Mouse (Mus musculus) monocyte, adult 2 months (primary cell): Measurements from ENCODE around the gene Tgm7.
"Not testable (repeated sequence)": the region's sequence is repeated elsewhere in the genome, so short reads cannot be mapped to it uniquely, and the experiment has no call there.

Experiments used
- DNase-seq, 2 experiments: peaks; one replicate each; pipeline ENCODE4 v3.0.0; 2022; ENCODE audit warnings: low spot score in 2 of 2, low read depth in 1 of 2

Tgm7 gene

DNA sequence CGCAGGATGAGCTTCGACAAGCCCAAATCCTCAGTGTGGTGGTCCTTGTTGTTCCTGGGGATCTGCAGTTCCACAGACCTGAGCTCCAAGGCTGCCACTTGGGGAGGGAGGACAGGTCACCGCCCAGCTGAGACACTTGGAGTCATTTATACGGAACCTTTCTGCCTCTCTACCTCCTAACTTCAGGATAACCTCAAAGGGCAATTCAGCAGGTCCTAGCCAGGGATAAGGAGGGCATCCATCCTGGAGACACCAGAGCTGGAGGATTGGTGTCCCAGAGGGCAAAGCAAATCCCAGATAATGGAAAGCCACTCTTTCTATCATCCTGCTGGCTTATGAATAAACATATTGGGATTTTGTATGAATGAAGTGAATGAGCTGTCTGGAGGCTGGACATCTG, at the start of gene Tgm7:
TSS of gene Tgm7 (minus strand) at position 101 of the 400 bp plus-strand sequence.
- DNase-seq, result no peak

DNA sequence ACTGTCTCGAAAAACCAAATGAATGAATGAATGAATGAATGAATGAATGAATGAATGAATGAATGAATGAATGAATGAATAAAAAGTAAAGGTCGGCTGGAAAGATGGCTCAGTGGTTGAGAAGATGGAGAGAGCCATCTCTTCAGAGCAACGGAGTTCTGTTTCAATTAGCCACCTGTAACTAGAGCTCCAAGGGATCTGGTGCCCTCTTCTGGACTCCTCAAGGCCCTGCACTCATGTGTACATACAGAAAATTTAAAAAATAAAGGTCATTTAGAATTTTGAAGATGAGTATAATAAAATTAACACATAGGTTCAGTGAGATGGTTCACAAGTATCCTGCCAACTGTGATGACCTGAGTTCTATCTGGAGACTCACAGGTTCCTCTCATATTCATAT, 43.5 kb upstream of the Tgm7 start:
- no peak for DNase-seq

DNA sequence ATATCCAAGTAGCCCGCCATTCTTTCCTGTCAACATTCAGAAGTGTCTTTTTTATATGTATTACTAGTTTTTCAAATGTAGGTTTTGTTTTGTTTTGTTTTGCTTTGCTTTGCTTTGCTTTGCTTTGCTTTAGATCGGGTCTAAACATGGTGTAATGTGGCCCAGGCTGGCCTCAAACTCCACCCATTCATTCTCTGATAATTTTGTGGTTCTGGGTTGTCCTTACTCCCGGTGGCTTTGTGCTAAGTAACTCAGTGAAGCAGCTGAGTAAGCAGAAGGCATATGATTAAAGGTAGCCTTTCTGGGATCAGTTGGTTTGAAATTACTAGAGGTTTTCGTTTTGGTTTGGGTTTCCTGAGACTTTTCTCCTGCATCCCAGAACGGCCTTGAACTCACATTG, 40.1 kb upstream of the Tgm7 start:
- no peak for DNase-seq

DNA sequence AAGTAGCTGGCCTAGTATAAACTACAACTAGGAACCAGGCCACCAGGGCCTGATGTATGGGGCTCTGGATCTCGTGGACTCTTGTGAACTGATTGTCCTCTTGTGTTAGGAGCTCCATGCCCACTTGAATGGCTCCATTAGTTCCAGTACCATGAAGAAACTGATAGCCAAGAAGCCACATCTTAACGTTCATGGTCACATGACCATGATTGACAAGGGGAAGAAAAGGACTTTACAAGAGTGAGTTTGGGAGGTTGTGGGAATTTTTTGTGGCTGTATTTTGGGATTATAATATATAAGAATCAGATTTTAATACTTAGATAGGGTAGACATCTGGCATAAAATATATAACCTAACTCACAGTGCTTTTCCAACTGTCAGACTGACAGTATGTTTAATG, 32.8 kb upstream of the Tgm7 start:
- no peak for DNase-seq

DNA sequence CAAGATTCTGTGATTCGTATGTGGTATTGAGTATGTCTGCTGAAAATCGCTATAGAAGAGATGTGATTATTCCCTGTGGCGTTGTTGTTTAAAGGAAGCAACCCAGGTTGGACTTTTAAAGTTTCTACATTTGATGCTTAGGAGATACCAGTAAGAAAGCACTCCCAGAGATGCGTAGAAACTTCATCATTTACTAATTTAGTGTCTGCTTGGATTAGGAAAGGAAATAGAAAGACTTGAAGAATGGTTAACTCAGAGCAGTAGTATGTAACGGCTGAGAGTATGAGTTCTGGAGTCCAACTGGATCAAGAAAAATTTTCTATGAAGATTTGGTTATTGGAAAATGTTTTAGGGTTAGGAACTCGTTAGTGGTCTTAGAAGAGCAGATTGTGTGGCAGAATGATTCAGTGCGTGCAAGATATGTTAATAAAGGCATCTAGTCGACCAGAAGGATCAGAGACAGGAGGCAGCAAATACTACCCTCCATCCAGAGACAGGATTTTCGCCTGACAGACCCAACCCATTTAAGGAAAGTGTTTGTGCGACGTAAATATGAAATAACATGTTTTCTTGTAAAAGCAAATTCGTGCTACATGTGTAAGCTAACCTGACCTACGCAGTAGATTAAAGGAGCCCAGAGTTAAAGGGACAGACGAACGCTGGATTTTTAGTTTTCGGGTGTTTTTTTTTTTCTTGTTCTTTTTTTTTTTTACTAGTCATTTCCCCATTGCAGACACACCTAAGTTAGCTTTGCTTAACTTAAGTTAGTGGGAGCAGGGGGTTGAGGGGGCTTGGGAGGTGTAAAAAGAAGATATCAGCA, 31.8 kb upstream of the Tgm7 start:
- no peak for DNase-seq

DNA sequence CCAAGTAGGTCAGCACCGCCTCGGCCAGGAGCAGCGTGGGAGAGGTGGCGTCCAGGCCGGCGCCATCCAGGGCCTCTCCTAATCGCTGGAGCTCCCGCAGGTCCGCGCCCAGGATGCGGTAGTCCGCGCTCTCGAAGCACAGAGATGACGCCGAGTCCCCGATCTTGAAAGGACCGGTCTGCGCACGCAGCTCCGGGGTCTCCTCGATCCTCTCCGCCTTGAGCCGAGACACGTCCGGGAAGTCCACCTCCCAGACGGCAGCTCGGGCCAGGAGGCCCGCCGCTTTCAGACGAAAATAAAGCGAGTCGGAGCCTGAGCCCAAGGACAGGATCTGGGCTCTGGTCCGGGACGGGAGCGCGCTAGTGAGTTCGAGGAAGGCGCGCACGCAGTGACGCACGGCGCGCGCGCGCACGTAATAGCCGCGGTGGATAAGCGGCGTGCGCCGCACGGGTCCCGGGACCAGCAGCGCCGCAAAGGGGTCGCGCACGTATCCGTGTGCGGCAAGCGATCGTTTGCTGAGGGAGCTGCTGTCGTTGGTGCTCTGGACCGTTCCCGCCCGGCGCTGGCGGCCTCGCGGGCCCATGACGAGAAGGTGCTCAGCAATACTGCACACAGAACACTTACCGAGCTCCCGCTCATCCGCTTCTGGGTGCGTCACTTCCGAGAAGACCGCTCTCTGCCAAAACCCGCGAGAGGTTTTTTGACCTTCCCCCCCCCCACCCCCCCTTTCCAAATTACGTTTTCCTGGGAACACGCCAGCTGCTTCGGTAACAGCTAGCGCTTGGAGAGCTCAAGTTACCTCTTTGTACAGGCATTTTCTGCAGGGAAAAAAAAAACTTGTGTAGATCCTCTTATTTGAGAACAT, 30.7 kb upstream of the Tgm7 start, which contains the start of the genes Adal and Lcmt2:
TSS of gene Adal (plus strand) at position 411 of the 865 bp plus-strand sequence.
TSS of gene Lcmt2 (minus strand) at position 636 of the 865 bp plus-strand sequence.
- peak; percentile 47 to 77 for DNase-seq

DNA sequence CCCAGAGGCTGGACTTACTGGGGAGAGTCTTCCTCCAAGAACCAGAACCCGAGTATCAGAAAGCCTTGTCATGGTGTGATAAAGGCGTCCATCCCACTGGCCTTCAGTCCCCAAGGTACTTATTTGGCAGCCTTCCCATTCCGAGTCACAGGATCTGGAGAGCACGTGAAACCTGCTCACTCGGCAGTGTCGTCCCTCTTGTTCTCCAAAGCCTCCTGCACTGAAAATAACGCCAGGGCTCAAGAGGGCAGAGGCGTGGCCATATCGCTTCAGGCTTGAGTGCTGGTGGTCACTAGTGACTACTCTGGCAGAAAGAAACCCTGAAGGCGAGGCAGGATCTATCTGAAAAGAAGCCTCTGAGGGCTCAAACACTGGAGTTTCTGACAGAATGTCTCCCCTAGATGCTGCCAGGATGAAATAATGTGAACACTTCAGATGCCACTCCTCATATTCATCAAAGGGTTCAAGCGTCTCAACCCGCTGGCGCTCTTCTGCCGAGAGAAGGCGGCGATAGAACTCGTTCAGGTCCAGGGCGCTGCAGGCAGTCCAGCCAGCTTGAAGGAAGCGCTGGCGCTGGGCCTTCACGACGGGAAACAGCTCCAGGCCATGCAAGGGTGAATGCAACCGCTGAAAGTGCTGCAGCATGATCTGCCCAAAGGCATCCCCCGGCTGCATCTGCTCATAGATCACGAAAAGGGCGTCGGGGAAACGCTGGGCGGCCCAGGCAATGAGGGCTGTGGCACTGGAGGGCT, 29.8 kb upstream of the Tgm7 start:
- no peak for DNase-seq

DNA sequence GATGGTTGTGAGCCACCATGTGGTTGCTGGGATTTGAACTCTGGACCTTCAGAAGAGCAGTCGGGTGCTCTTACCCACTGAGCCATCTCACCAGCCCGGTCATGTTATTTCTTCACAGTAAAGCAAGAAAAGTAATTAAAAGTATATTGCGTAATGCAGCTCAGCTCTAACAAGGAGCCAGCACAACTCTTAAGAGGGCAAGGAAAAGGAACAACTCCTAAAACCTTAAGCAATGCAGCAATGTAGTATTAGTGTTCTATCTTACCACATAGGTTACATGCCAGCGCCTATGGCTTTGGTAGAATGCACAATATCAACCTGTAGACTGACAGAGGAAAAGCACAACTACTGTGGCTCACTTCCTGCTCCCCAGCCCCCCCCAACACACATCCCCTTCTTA, 27.8 kb upstream of the Tgm7 start:
- no peak for DNase-seq

DNA sequence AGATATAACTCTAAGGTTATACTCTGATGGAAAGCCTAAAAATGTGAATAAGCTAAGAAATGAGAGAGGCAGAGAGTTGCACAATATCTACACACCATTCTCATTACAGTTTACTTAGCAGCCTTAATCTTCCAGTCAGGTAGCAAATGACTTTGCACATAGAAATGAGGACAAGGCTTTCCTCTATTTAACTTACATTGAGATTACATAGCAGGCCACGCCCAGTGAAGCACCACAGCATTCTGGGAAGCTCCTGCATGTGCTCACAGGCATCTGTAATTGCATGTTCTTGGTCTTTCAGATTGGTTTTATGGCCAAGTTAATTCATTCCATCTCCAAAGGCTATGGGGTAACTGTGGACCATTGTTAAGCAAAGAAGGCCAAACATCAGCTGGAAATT, 23.2 kb upstream of the Tgm7 start:
- DNase-seq, result no peak

DNA sequence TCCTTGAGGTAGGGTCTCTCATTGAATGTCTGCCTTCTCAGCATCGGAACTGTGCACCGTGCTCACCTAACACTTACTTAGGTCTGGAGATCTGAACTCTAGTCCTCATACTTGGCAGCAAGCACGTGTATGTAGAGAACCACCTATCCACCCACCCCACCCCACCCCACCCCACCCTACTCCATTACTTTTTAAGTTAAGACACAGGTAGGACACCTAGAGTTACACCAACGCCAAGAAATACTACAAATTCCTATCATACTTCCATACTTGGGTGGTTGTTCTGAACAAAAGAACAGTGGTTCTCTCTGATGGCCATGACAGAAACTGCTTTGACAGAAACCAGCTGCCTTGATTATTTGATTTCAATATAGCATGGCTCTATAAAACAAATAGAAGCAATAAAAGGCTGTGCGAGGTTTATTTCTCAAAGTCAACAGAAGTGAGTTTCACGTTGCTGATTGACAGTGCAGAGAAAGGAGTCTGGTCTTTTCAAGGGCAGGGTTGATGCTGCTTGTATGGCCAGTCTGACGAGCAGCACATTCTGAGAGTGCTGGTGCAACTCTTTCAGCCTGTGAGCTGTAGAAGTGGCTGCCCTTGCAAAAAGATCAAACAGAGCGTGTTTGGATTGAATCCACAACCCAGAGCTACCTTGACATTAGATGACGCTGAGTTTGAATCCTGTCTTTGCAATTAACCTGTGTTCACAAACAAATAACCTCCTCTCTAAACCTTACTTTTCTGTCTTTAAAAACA, 19.4 kb upstream of the Tgm7 start:
- DNase-seq, result no peak

DNA sequence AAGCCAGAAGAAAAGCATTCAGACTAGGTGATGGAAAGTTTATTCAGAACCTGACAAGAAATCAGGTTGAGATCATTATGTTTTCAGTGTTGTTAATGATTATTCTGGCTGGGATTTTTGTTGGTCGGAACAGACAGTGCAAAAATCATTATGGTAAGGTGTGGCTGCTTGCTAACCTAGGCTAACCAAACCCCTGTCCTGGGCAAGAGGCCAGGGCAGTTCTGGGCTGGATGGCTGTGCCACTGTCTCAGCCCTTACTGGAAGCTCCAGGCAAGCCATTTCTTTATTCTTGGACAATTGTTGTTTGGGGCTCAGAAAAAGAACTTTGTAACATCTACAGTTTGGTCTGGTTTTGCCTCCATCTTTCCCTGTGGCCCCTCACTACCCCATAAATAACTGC, 17.9 kb upstream of the Tgm7 start:
- no peak for DNase-seq

DNA sequence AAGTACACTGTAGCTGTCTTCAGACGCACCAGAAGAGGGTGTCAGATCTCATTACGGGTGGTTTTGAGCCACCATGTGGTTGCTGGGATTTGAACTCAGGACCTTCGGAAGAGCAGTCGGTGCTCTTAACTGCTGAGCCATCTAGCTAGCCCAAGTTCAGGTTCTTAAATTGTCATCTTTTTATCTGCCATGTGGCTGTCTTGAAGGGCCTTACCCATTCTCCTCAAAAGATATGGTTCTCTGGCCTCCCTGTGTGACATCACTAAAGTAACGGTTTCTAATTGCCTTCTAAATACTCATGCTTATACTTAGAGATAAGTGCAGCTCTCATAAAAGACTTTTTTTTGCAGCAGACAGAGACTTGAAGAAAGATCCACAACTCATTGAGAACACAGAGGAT, 16.7 kb upstream of the Tgm7 start:
- not testable (repeated sequence) for DNase-seq

DNA sequence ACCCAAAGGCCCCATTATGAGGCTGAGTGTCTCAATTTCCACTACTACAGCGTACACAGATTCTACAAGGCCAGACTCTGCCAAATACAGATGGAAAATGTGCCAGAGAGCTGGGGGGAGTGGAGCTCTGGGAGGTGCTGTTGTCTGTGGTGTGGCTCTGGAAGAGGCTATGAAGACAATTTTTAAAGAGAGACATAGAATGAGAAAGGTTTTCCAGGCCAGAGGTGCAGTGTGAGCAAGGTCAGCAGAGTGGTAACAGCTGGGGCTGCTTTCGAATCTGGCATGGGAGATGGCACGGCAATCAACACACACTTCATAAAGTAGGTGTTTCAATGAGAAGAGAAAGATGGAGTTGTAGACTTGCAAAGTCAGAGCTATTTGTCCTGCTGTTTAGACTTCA, 9.7 kb upstream of the Tgm7 start:
- no peak for DNase-seq

DNA sequence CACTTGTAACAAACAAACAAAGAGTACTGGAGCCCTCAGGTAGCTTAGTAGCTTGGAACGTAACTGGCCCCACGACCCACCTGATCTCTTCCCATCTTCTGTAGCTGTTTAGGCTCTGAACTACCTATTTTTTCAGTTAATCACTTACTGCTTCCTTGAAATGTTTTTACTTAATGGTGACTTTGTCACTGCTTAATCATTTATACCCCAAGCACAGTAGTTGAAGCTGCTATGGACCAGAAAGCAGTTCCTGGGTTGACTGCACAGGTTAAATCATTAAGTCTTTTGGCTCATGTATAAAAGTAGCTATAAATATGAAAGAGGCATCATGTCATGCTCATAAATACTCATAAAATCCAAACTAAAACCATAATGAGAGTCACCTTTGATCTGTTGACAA, 5.8 kb upstream of the Tgm7 start:
- DNase-seq, result no peak

DNA sequence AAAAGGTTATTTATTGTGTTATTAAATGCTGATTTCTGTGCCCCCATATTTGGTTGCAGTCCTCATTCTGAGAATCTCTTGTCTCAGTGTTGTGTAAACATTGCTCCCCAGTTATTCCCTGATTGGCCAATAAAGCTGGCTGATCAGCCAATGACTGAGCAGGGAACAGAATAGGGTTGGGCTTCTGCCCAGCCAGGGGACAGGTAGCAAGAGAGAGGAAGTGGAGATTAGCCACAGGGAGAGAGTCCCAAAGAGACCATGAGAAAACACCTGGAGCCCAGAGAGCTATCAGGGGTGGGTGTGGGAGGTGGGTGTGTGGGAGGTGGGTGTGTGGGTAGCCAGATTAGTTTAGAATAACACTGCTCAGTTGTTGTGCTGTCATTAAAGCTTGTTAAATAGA, 3.7 kb downstream of the Tgm7 start:
- no peak for DNase-seq

DNA sequence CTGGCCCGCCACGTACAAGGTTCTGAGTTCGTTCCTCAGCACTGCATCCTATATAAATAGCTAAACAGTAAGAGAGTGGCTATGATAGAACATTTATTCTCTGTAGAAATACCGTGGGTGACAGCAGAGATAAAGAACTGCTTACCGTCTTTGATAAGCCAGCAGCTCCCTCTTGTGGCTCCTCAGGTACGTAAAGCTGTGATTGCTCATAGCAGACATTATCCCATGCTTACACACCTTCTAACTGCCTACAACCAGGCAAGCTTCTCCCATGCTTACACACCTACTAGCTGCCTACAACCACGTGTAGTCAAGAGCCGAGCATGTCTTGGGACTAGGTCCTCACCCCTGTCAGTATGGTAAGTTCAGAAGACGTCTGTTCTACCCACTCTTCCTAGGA, 7.5 kb downstream of the Tgm7 start:
- no peak for DNase-seq

DNA sequence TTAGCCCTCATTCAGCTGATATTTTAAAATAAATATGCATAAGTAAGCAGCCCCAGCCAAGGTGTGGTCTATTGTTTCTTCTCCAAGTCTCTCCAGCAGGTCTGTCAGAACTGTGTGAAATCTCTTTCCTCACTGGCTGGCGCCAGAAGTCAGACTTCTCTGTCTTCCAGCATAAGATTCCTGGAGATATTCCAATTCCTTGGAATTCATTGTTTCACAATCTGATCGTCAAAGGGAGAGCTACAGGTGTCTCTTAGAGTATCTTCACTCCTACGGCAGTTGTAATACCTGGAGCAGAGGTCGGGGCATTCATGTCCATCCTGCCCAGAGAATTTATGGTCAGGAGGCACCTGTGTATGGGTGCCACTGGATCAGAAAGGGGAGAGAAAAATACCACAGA, 19.8 kb downstream of the Tgm7 start:
- DNase-seq, result no peak

DNA sequence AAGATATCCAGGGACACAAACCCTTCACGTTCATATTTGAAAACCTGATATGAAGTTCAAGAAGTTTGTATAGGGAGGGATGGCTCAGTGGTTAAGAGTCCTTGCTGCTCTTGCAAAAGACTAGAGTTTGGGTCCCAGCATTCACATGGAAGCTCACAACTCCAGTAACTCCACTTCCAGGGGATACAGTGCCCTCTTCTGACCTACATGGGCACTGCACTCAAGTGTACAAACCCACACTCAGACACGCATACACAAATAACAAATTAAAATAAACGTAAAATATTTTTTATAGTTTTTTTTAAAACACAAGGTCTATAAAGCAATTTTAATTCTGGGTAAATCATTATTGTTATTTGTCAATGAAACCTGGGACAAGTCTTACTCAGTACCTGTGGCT, 21.1 kb downstream of the Tgm7 start:
- no peak for DNase-seq

DNA sequence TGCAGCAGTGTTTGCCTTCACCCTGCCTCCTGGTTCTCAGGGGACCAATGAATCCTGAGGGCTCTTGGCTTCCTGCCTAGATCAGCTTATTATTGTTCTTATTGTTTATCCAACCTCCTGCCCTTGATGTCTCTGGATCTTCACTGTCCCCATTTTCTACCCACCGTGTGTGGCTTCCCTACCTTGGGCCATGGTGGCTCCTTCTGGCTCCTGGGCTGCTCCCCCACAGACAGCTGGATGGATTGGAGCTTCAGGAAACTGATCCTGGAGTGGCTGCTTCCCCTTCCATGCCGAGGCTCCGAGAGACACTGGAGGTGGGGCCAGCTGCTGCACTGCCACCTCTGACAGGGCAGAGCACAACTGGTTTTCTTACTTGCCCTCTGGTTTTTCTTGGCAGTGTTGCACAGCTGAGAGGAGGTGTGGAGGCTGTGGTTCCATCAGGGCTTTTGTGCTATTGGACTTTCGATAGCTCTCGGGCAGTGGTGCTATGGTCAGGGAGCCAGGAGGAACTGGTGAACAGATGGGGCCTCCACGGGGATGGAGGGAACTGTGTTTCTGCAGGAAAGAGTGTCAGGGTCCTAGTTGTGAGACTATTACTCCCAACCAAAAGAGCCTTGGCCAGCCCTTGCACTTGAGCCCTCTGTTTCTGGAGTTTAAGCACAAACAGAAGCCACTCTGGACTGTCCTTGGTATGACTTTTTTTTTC, 24.0 kb downstream of the Tgm7 start, which contains the start of gene Tgm5:
TSS of gene Tgm5 (minus strand) at position 362 of the 706 bp plus-strand sequence.
- no peak for DNase-seq

DNA sequence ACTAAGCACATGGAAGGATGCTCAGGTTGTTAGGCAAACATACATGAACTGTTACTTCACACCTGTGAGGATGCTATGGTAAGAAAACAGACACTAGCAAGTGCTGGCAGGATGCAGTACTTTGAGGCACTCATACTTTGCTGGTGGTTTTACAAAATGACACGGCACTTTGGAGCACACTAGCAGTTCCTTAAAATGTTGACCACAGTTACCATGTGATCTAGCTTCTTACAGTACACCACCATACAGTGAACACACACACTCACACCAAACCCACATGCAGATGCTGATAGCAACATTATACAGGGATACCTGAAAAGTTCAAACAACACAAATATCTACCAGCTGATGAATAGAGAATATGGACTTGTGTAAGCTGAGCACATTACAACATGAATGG, 27.0 kb downstream of the Tgm7 start:
- no peak for DNase-seq
